Mouse (Mus musculus) heart, embryonic 12.5 days (tissue): Measurements from ENCODE around the gene Krt20. TPM values are rescaled to one million over a fixed set of nuclear protein-coding genes. Genes with fewer than 3 reads are reported as not detected.

Source experiments
- ATAC-seq: fragments of 200-750 bp; cut with Nextera tagmentation; 2 replicates; pipeline ENCODE4 v1.8.0; 2017; ENCODE audit warnings: moderate TSS enrichment, moderate library complexity; ENCODE audit not compliant: insufficient number of reproducible peaks, low FRiP score
- H3K27ac ChIP-seq: fragments of 300-500 bp; sonication (generic); 2 replicates; pipeline ENCODE4 v1.5.1; 2016; ENCODE audit warnings: mild to moderate bottlenecking, moderate library complexity; ENCODE audit not compliant: poor library complexity, severe bottlenecking
- H3K27me3 ChIP-seq: fragments of 300-500 bp; sonication (generic); replicated peaks from 2 replicates; pipeline ENCODE4 v1.6.1; 2016; ENCODE audit warnings: mild to moderate bottlenecking, moderate library complexity
- H3K36me3 ChIP-seq: fragments of 300-500 bp; sonication (generic); 2 replicates; pipeline ENCODE4 v1.6.1; 2016; ENCODE audit warnings: mild to moderate bottlenecking, moderate library complexity
- H3K4me1 ChIP-seq: fragments of 300-500 bp; sonication (generic); replicated peaks from 2 replicates; pipeline ENCODE4 v1.6.1; 2016; ENCODE audit warnings: mild to moderate bottlenecking
- H3K4me2 ChIP-seq: fragments of 300-500 bp; sonication (generic); 2 replicates; pipeline ENCODE4 v1.6.1; 2016; ENCODE audit warnings: mild to moderate bottlenecking, moderate library complexity
- H3K4me3 ChIP-seq: fragments of 300-500 bp; sonication (generic); 2 replicates; pipeline ENCODE4 v1.5.1; 2016; ENCODE audit warnings: mild to moderate bottlenecking
- H3K9ac ChIP-seq: fragments of 300-500 bp; sonication (generic); 2 replicates; pipeline ENCODE4 v1.6.1; 2016; ENCODE audit warnings: mild to moderate bottlenecking, moderate library complexity
- H3K9me3 ChIP-seq: fragments of 300-500 bp; sonication (generic); replicated peaks from 2 replicates; pipeline ENCODE4 v1.6.1; 2016; ENCODE audit warnings: mild to moderate bottlenecking, moderate library complexity
- WGBS: fragments of 180-500 bp; shearing (Covaris S2); methylation state at CpG from one replicate; pipeline ENCODE4 v1.1.7; 2016; 5-methylcytosine and 5-hydroxymethylcytosine counted together
- polyA plus RNA-seq: library from polyadenylated mRNA; unstranded; fragments of >200 nt; fragmentation: Nextera tagmentation; extraction: Ambion mirVana; gene quantifications from 2 replicates; pipeline ENCODE4 v1.2.1, GENCODE M21; 2016

The Krt20 gene
- polyA plus RNA-seq, 1 experiment from 2014 or later = 4.1 TPM

- H3K4me1 ChIP-seq = no peaks in the 10 kb centered on the region
- ATAC-seq = no peak
- no peaks in the 10 kb centered on the region for H3K36me3 ChIP-seq
- H3K4me3 ChIP-seq = no peak overlapping the region
- H3K27ac ChIP-seq = no peak overlapping the region
- H3K27me3 ChIP-seq = no peaks in the 10 kb centered on the region
- H3K9ac ChIP-seq = no peak overlapping the region
- no peak overlapping the region for H3K4me2 ChIP-seq
- 71% methylated on average over 10 of the region's 10 CpGs for WGBS
- H3K9me3 ChIP-seq = no peaks in the 10 kb centered on the region
Observed at GRCm38 (mm10) chr11:99454759-99455158, 16.8 kb upstream of the Krt20 start.

DNA sequence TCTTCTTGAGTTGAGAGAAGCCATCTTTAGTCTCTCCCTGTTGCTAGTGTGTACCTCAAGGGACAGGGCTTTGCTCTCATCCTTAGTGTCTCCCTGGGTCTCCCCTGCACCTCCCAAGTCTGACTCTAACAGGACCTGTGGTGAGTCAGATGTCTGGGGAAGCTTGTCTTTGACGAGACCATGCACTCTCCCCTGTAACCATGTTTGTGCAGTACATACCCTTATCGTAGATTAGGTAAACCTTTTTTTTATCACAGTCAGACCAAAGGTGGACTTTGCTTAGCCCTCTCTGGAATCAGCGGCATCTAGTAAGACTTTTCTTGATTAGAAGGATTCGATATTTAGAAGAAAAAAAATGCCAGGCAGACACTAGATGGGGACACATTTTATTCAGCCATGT, 16.1 kb upstream of the Krt20 start:
- Histone ChIP-seq H3K9ac (no peak overlapping the region), H3K27ac (no peak overlapping the region), H3K9me3 (no peaks in the 10 kb centered on the region), H3K4me2 (no peak overlapping the region), H3K36me3 (no peaks in the 10 kb centered on the region), H3K4me3 (no peak overlapping the region), H3K27me3 (no peaks in the 10 kb centered on the region), H3K4me1 (no peaks in the 10 kb centered on the region)
- no peak for ATAC-seq
- 73% methylated on average over 4 of the region's 4 CpGs for WGBS

- Histone ChIP-seq H3K4me1 (no peaks in the 10 kb centered on the region), H3K9me3 (no peaks in the 10 kb centered on the region), H3K9ac (no peak overlapping the region), H3K4me2 (no peak overlapping the region), H3K27ac (no peak overlapping the region), H3K27me3 (no peaks in the 10 kb centered on the region), H3K4me3 (no peak overlapping the region), H3K36me3 (no peaks in the 10 kb centered on the region)
- ATAC-seq = no peak
- 34% methylated on average over 2 of the region's 2 CpGs for WGBS
Observed at GRCm38 (mm10) chr11:99448769-99449168, 10.8 kb upstream of the Krt20 start.

DNA sequence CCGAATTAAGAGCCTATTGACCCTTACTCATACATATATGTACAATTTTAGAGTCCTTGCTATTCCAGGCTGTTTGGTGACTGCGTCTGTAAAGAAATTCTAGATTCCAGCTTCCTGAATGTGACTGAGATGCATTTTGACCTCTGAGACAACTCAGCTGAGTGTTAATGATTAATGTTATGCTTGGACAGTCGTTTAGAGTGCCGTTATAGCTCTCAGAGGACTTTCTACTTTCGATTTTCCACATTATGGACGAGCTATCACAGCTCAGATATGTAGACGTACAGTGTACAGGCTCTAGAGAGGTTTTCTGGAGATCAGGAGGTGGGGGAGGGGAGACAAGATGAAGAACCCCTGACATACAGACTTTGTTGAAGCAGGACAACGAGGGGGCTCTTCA, 3.3 kb upstream of the Krt20 start:
- Histone ChIP-seq H3K27ac (no peak overlapping the region), H3K36me3 (no peaks in the 10 kb centered on the region), H3K9ac (no peak overlapping the region), H3K9me3 (no peaks in the 10 kb centered on the region), H3K4me3 (no peak overlapping the region), H3K4me2 (no peak overlapping the region), H3K27me3 (no peaks in the 10 kb centered on the region), H3K4me1 (peaks cover 11% of the 10 kb centered on the region)
- no peak for ATAC-seq
- WGBS = 65% methylated on average over 8 of the region's 8 CpGs

- WGBS = 67% methylated on average over 10 of the region's 10 CpGs
- H3K9me3 ChIP-seq = no peaks in the 10 kb centered on the region
- H3K27ac ChIP-seq = no peak overlapping the region
- no peak for ATAC-seq
- H3K27me3 ChIP-seq = no peaks in the 10 kb centered on the region
- no peak overlapping the region for H3K4me2 ChIP-seq
- no peak overlapping the region for H3K4me3 ChIP-seq
- no peaks in the 10 kb centered on the region for H3K36me3 ChIP-seq
- H3K4me1 ChIP-seq = peaks cover 11% of the 10 kb centered on the region
- no peak overlapping the region for H3K9ac ChIP-seq
Observed at GRCm38 (mm10) chr11:99439465-99439864, 1.5 kb upstream of the Krt20 start.

- no peak for ATAC-seq
- WGBS = 59% methylated on average over 4 of the region's 4 CpGs
- peaks cover 11% of the 10 kb centered on the region for H3K4me1 ChIP-seq
- H3K27ac ChIP-seq = no peak overlapping the region
- H3K9ac ChIP-seq = no peak overlapping the region
- no peaks in the 10 kb centered on the region for H3K36me3 ChIP-seq
- no peaks in the 10 kb centered on the region for H3K9me3 ChIP-seq
- no peaks in the 10 kb centered on the region for H3K27me3 ChIP-seq
- no peak overlapping the region for H3K4me2 ChIP-seq
- H3K4me3 ChIP-seq = no peak overlapping the region
Observed at GRCm38 (mm10) chr11:99436625-99437024, 1.3 kb downstream of the Krt20 start.

- H3K4me3 ChIP-seq = no peak overlapping the region
- ATAC-seq = no peak
- 49% methylated on average over 12 of the region's 12 CpGs for WGBS
Observed at GRCm38 (mm10) chr11:99430670-99431069, 7.3 kb downstream of the Krt20 start.

GRCm38 (mm10) chr11:99422159-99422558, 15.8 kb downstream of the Krt20 start, which contains the start of gene Krt12:
Krt12 (minus strand) TSS chr11:99422259.
- Histone ChIP-seq H3K9me3 (no peaks in the 10 kb centered on the region), H3K9ac (no peak within 1 kb of the TSS), H3K4me2 (no peak within 1 kb of the TSS), H3K27me3 (peaks cover 8% of the 10 kb centered on the region; the same call in 1 of the 2 replicates), H3K4me1 (no peaks in the 10 kb centered on the region), H3K36me3 (no peaks in the 10 kb centered on the region), H3K4me3 (no peak within 1 kb of the TSS), H3K27ac (no peak within 1 kb of the TSS)
- no peak for ATAC-seq
- WGBS = 68% methylated on average over 10 of the region's 10 CpGs

More at GRCm38 (mm10) chr11:99430670-99431069, 7.3 kb downstream of the Krt20 start:
- Histone ChIP-seq H3K9me3 (no peaks in the 10 kb centered on the region), H3K36me3 (no peaks in the 10 kb centered on the region), H3K27ac (no peak overlapping the region), H3K4me1 (no peaks in the 10 kb centered on the region), H3K4me2 (no peak overlapping the region), H3K9ac (no peak overlapping the region), H3K27me3 (no peaks in the 10 kb centered on the region; the same call in 1 of the 2 replicates)

GRCm38 (mm10) chr11:99420586-99420985, 17.4 kb downstream of the Krt20 start:
- Histone ChIP-seq H3K4me2 (no peak overlapping the region), H3K36me3 (no peaks in the 10 kb centered on the region), H3K4me3 (no peak overlapping the region), H3K9ac (no peak overlapping the region), H3K27me3 (peaks cover 8% of the 10 kb centered on the region; the same call in 1 of the 2 replicates), H3K4me1 (no peaks in the 10 kb centered on the region), H3K9me3 (no peaks in the 10 kb centered on the region), H3K27ac (no peak overlapping the region)
- WGBS = 39% methylated on average over 10 of the region's 10 CpGs
- no peak for ATAC-seq

DNA sequence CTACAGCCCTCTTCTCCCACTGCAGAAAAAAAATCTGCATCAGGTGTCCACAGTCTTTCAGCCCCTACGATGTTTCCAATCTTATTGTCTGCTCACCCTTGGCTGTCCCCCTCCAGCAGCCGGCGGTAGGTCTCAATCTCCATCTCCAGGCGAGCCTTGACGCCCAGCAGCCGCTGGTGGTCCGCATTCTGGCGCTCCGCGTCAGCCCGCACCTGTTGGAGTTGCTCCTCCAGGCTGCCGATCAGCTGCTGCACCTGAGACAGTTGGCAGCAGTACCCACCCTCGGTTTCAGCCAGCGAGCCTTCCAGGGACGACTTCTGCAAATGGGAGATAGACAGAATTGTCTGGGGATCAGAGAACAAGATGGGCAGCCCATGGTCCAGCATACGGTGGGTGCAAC, 20.1 kb downstream of the Krt20 start:
- Histone ChIP-seq H3K27me3 (peaks cover 8% of the 10 kb centered on the region; the same call in 1 of the 2 replicates), H3K9me3 (no peaks in the 10 kb centered on the region), H3K27ac (no peak overlapping the region), H3K9ac (no peak overlapping the region), H3K4me3 (no peak overlapping the region), H3K4me2 (no peak overlapping the region), H3K36me3 (no peaks in the 10 kb centered on the region), H3K4me1 (no peaks in the 10 kb centered on the region)
- ATAC-seq = no peak
- 68% methylated on average over 16 of the region's 16 CpGs for WGBS

GRCm38 (mm10) chr11:99416902-99417301, 21.0 kb downstream of the Krt20 start:
- H3K36me3 ChIP-seq = no peaks in the 10 kb centered on the region
- H3K9me3 ChIP-seq = no peaks in the 10 kb centered on the region
- no peak overlapping the region for H3K27ac ChIP-seq
- no peaks in the 10 kb centered on the region for H3K4me1 ChIP-seq
- no peak overlapping the region for H3K4me3 ChIP-seq
- peaks cover 8% of the 10 kb centered on the region; the same call in 1 of the 2 replicates for H3K27me3 ChIP-seq
- ATAC-seq = no peak
- WGBS = 76% methylated on average over 13 of the region's 13 CpGs
- no peak overlapping the region for H3K9ac ChIP-seq
- H3K4me2 ChIP-seq = no peak overlapping the region

- no peak overlapping the region for H3K27ac ChIP-seq
- peaks cover 10% of the 10 kb centered on the region; the same call in 1 of the 2 replicates for H3K27me3 ChIP-seq
- no peaks in the 10 kb centered on the region for H3K4me1 ChIP-seq
- H3K36me3 ChIP-seq = no peaks in the 10 kb centered on the region
- H3K9me3 ChIP-seq = no peaks in the 10 kb centered on the region
- H3K4me2 ChIP-seq = no peak overlapping the region
- no peak for ATAC-seq
- H3K9ac ChIP-seq = no peak overlapping the region
- no peak overlapping the region for H3K4me3 ChIP-seq
- WGBS = 84% methylated on average over 13 of the region's 13 CpGs
Observed at GRCm38 (mm10) chr11:99414463-99415147, 23.3 kb downstream of the Krt20 start.
